In genomic region chr19:6174771-6175170, GRCm38 (mm10) we compare ENCODE assay signal across 19 mouse cellular contexts. TPM values are rescaled to one million over a fixed set of nuclear protein-coding genes. Genes with fewer than 3 reads are reported as not detected.
A peak's percentile ranks its signal among the peaks of the same experiment; 100 is the strongest.
DNase-seq lines count a peak whose midpoint lies in the region; ATAC-seq and TF ChIP-seq lines count a peak whose summit lies in the region.
"Had no signal": no experiment of that assay in that cellular context is flagged by ENCODE, and none has a peak within 500 bp of the region (broad histone marks: within the 10 kb centered on the region; RNA-seq: fewer than 3 reads in every experiment).

No protein-coding gene starts in this region.

- no peak overlapping the region for H3K9ac ChIP-seq in kidney, postnatal 0 days (ENCODE audit: low read depth, low read length)
- H3K9ac ChIP-seq in kidney, embryonic 15.5 days, result no peak overlapping the region
- H3K9ac ChIP-seq: hindbrain, embryonic 13.5 days; limb, embryonic 15.5 days had no signal

- H3K27ac ChIP-seq in kidney, postnatal 0 days, result no peak overlapping the region
- no peak overlapping the region for H3K27ac ChIP-seq in kidney, embryonic 15.5 days
- H3K27ac ChIP-seq: hindbrain, embryonic 13.5 days; limb, embryonic 15.5 days had no signal

- TF ChIP-seq CTCF in kidney, postnatal 0 days (IDR thresholded peaks at IDR 0.05; ENCODE audit: low read depth), result no peak

- no peaks in the 10 kb centered on the region for H3K27me3 ChIP-seq in kidney, postnatal 0 days (ENCODE audit: insufficient read depth, low read length)
- no peaks in the 10 kb centered on the region for H3K27me3 ChIP-seq in kidney, embryonic 15.5 days
- H3K27me3 ChIP-seq: hindbrain, embryonic 13.5 days; limb, embryonic 15.5 days had no signal

- H3K9me3 ChIP-seq in kidney, postnatal 0 days (replicated peaks; ENCODE audit: low read length), result no peaks in the 10 kb centered on the region
- no peaks in the 10 kb centered on the region for H3K9me3 ChIP-seq in kidney, embryonic 15.5 days (replicated peaks)
- H3K9me3 ChIP-seq: hindbrain, embryonic 13.5 days; limb, embryonic 15.5 days had no signal

- no peaks in the 10 kb centered on the region for H3K4me1 ChIP-seq in kidney, postnatal 0 days (replicated peaks; ENCODE audit: insufficient read depth, low read length)
- H3K4me1 ChIP-seq in kidney, embryonic 15.5 days, result no peaks in the 10 kb centered on the region
- H3K4me1 ChIP-seq: hindbrain, embryonic 13.5 days; limb, embryonic 15.5 days had no signal

- DNase-seq in adrenal gland, adult (ENCODE audit: inconsistent age in 2 of 2, low spot score in 1 of 2), result peak; percentile 38 to 70
- DNase-seq in adrenal gland, adult 18-20 months (ENCODE audit: low spot score in 2 of 2), result no peak
- DNase-seq in kidney, postnatal 0 days (ENCODE audit: low spot score), result peak; percentile 27
- peak; percentile 22 for DNase-seq in NIH3T3 (ENCODE audit: low read depth)
- DNase-seq in cerebellum, postnatal 14 days, result peak; percentile 54 to 56
- no peak for DNase-seq in right cerebral cortex, adult 18-20 months
- no peak for DNase-seq in thymus, postnatal 0 days (ENCODE audit: low spot score)
- DNase-seq: kidney, adult 11 months; spleen, adult 18-20 months had no signal

- 13% methylated on average over 5 of the region's 5 CpGs for WGBS in kidney, postnatal 0 days
- WGBS in kidney, embryonic 15.5 days, result 35% methylated on average over 5 of the region's 5 CpGs

- no peak for ATAC-seq in kidney, postnatal 0 days (replicated peaks; ENCODE audit: low FRiP score, low read depth)
- no peak for ATAC-seq in kidney, embryonic 15.5 days (replicated peaks; ENCODE audit: low FRiP score)

- no peak overlapping the region for H3K4me2 ChIP-seq in kidney, postnatal 0 days (ENCODE audit: low read length)
- no peak overlapping the region for H3K4me2 ChIP-seq in kidney, embryonic 15.5 days
- H3K4me2 ChIP-seq: hindbrain, embryonic 13.5 days; limb, embryonic 15.5 days had no signal

- H3K4me3 ChIP-seq in kidney, postnatal 0 days (replicated peaks; ENCODE audit: low read depth, low read length), result no peak overlapping the region
- H3K4me3 ChIP-seq in kidney, embryonic 15.5 days (replicated peaks), result no peak overlapping the region
- H3K4me3 ChIP-seq: hindbrain, embryonic 13.5 days; limb, embryonic 15.5 days had no signal

- no peaks in the 10 kb centered on the region for H3K36me3 ChIP-seq in kidney, postnatal 0 days (ENCODE audit: insufficient read depth, low read length)
- no peaks in the 10 kb centered on the region for H3K36me3 ChIP-seq in kidney, embryonic 15.5 days
- H3K36me3 ChIP-seq: hindbrain, embryonic 13.5 days; limb, embryonic 15.5 days had no signal

RNA-seq across cellular contexts. Expression of gene Majin, which starts 9.4 kb away (rescaled TPM):
- 1 to 10 TPM in 1 of 2 experiments, under 1 TPM in 1; 0.99 to 1.3 TPM for total RNA-seq in adrenal gland, adult 18-20 months (2021)
- not detected in 2 replicates for polyA plus RNA-seq in kidney, postnatal 0 days (2015; fragmentation: Nextera tagmentation; extraction: Ambion mirVana)
- polyA plus RNA-seq in kidney, embryonic 15.5 days (2015; fragmentation: Nextera tagmentation; extraction: Ambion mirVana), result not detected in 2 replicates
- polyA plus RNA-seq in thymus, postnatal 0 days (2015; fragmentation: Nextera tagmentation; extraction: Ambion mirVana), result 0.47 and 0.50 TPM in 2 replicates
- total RNA-seq: CH12.LX; common myeloid progenitor, adult 5-6 weeks; gastrocnemius, postnatal 4 days; megakaryocyte-erythroid progenitor cell, adult 5-6 weeks had no signal
- polyA plus RNA-seq: heart, embryonic 14.5 days; hindbrain, embryonic 13.5 days; limb, embryonic 15.5 days; lung, embryonic 16.5 days; stomach, embryonic 16.5 days had no signal

RNA-seq across cellular contexts. Expression of gene Arl2, which starts 33.4 kb away (rescaled TPM):
- total RNA-seq in adrenal gland, adult 18-20 months (2021), result 10 to 100 TPM; 84.7 to 87.7 TPM
- 96.1 and 103 TPM in 2 replicates for polyA plus RNA-seq in kidney, postnatal 0 days (2015; fragmentation: Nextera tagmentation; extraction: Ambion mirVana)
- polyA plus RNA-seq in kidney, embryonic 15.5 days (2015; fragmentation: Nextera tagmentation; extraction: Ambion mirVana), result 103 and 113 TPM in 2 replicates
- polyA plus RNA-seq in thymus, postnatal 0 days (2015; fragmentation: Nextera tagmentation; extraction: Ambion mirVana), result 57.2 and 57.4 TPM in 2 replicates

RNA-seq across cellular contexts. Expression of gene Batf2, which starts 34.0 kb away (rescaled TPM):
- total RNA-seq in adrenal gland, adult 18-20 months (2021), result 1 to 10 TPM; 1.6 to 3.1 TPM
- polyA plus RNA-seq in kidney, postnatal 0 days (2015; fragmentation: Nextera tagmentation; extraction: Ambion mirVana), result 0.38 and 0.49 TPM in 2 replicates
- polyA plus RNA-seq in kidney, embryonic 15.5 days (2015; fragmentation: Nextera tagmentation; extraction: Ambion mirVana), result 0.52 and 0.54 TPM in 2 replicates
- 0.48 and 0.57 TPM in 2 replicates for polyA plus RNA-seq in thymus, postnatal 0 days (2015; fragmentation: Nextera tagmentation; extraction: Ambion mirVana)
- total RNA-seq: CH12.LX had no signal
- polyA plus RNA-seq: heart, embryonic 14.5 days; hindbrain, embryonic 13.5 days had no signal

RNA-seq across cellular contexts. Expression of gene Snx15, which starts 46.7 kb away (rescaled TPM):
- total RNA-seq in adrenal gland, adult 18-20 months (2021), result 10 to 100 TPM; 26.8 to 28.1 TPM
- polyA plus RNA-seq in kidney, postnatal 0 days (2015; fragmentation: Nextera tagmentation; extraction: Ambion mirVana), result 26.5 and 30.0 TPM in 2 replicates
- polyA plus RNA-seq in kidney, embryonic 15.5 days (2015; fragmentation: Nextera tagmentation; extraction: Ambion mirVana), result 32.3 and 34.2 TPM in 2 replicates
- polyA plus RNA-seq in thymus, postnatal 0 days (2015; fragmentation: Nextera tagmentation; extraction: Ambion mirVana), result 31.2 and 34.8 TPM in 2 replicates

RNA-seq across cellular contexts. Expression of gene Gpha2, which starts 51.4 kb away (rescaled TPM):
- 10 to 100 TPM; 21.9 to 24.2 TPM for total RNA-seq in adrenal gland, adult 18-20 months (2021)
- polyA plus RNA-seq in kidney, postnatal 0 days (2015; fragmentation: Nextera tagmentation; extraction: Ambion mirVana), result 1.6 and 2.1 TPM in 2 replicates
- 0.39 and 0.74 TPM in 2 replicates for polyA plus RNA-seq in kidney, embryonic 15.5 days (2015; fragmentation: Nextera tagmentation; extraction: Ambion mirVana)
- polyA plus RNA-seq in thymus, postnatal 0 days (2015; fragmentation: Nextera tagmentation; extraction: Ambion mirVana), result 3.6 and 4.0 TPM in 2 replicates
- total RNA-seq: CH12.LX; gastrocnemius, postnatal 4 days; megakaryocyte-erythroid progenitor cell, adult 5-6 weeks had no signal
- polyA plus RNA-seq: heart, embryonic 14.5 days; hindbrain, embryonic 13.5 days had no signal

Comparison
In these comparisons a context has a peak if more than half of its experiments do, and no peak if none do; other contexts are left out.
1. DNase-seq: peak in adrenal gland, adult (2 of 2), kidney, postnatal 0 days (single experiment), NIH3T3 (single experiment) and cerebellum, postnatal 14 days (2 of 2); none in adrenal gland, adult 18-20 months (0 of 2), right cerebral cortex, adult 18-20 months (single experiment) and thymus, postnatal 0 days (single experiment).